Mouse (Mus musculus) liver, postnatal 0 days (tissue): ENCODE measurements at regions not wholly inside any gene's neighbourhood (a gene's known extent, or its start where the extent isn't known, plus 50 kb on each side); places are given as distances from the start of the nearest gene placed in this dataset.

Experiments used
- CTCF ChIP-seq: sonication (generic); IDR thresholded peaks from 2 replicates; pipeline ENCODE4 v1.5.1; 2016; ENCODE audit warnings: antibody characterized with exemption, low read depth
- EP300 ChIP-seq: IDR thresholded peaks from 2 replicates; pipeline ENCODE4 v1.6.1; 2016; ENCODE audit warnings: antibody characterized with exemption, low read depth, mild to moderate bottlenecking

DNA sequence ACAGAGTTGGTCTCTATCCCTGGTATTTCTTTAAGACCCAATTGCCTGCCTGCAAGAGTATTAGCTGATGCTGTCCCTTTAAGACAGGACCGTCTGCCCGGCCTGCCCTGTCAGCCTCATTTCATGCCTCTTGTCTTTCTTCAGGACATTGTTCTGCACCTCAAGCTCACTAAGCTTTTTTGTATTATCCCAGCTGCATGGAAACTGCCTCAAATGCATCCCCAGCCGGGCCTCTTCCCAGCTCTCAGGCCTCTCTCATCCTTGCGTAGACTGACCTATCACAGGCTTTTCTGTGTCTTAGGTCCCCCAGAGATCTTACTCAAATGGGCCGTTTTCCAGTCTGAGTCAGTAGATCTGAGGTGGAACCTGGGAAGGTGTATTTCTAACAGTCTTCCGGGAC lies 316.2 kb downstream of the Sox2 start:
- TF ChIP-seq CTCF (no peak), EP300 (no peak)
